Mouse (Mus musculus): ENCODE data around the gene Mepce.

GRCm38 (mm10) chr5:137825971-137826370, 38.5 kb upstream of the Mepce start:
- TF ChIP-seq POU5F1 (IDR thresholded peaks at IDR 0.05; ENCODE audit: borderline replicate concordance, low read length) (no peak), CTCF (conservative IDR thresholded peaks at IDR 0.05; ENCODE audit: low read length) (no peak), NANOG (IDR thresholded peaks at IDR 0.05; ENCODE audit: borderline replicate concordance, low read length) (no peak)
